Mouse (Mus musculus): Measurements from ENCODE around the gene Sirt3. TPM values are rescaled to one million over a fixed set of nuclear protein-coding genes. Genes with fewer than 3 reads are reported as not detected.

Gene Sirt3
- polyA plus RNA-seq, 1 experiment from 2014 or later: 46.8 TPM

DNA sequence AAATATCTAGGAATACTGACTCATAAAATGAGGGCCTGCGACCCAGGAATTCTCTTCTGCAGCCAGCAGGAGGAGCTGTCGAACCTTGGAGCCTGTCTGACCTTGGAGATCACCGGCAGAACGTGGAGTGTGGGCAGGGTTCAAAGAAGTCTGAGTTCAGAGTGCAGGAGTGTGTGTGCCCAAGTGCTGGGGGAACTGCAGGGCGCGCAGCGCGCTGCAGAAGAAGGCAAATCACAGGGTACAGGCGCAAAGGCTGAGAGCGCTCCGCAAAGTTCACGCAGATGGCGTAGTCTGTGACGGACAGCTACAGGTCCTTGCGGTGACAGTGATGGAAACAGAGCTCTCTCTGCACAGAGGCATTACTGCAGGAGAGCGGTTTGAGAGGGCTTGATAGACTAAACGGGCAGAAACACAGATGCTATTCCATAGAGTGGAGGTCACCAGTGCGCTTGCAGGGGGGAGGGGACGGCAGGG lies 26.6 kb upstream of the Sirt3 start:
- Histone ChIP-seq H3K9ac (peak overlapping the region; percentile 56), H3K4me1 (replicated peaks) (peaks cover 5% of the 10 kb centered on the region), H3K27me3 (peaks cover 1% of the 10 kb centered on the region; the same call in 1 of the 2 replicates), H3K4me3 (peak overlapping the region; percentile 36), H3K9me3 (no peaks in the 10 kb centered on the region), H3K27ac (replicated peaks) (no peak overlapping the region), H3K4me2 (peak overlapping the region; percentile 72), H3K36me3 (no peaks in the 10 kb centered on the region)
- 2% methylated on average over 19 of the region's 19 CpGs for WGBS
- ATAC-seq (ENCODE audit: low read depth): peak; percentile 60

DNA sequence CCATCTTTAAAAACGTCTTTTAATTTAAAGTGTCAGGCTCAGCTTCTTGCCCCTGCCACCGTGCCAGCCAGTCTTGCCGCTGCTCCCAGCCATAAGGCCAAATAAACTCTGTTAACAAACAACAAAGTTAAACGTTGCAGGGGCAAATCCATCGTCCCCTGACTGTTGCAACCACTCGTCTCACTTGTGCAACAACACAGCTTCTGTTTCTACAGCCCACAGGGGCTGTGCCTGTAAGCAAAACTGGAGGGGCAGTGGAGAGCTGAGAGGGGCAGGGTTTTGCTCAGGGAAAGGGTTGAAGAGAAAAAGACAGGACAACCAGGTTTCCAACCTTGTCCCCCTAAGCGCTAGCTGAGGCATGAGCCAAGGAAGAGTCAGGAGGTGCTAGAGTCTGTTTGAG lies 26.1 kb upstream of the Sirt3 start:
- ATAC-seq (ENCODE audit: low read depth): no peak
- 52% methylated on average over 7 of the region's 7 CpGs for WGBS

DNA sequence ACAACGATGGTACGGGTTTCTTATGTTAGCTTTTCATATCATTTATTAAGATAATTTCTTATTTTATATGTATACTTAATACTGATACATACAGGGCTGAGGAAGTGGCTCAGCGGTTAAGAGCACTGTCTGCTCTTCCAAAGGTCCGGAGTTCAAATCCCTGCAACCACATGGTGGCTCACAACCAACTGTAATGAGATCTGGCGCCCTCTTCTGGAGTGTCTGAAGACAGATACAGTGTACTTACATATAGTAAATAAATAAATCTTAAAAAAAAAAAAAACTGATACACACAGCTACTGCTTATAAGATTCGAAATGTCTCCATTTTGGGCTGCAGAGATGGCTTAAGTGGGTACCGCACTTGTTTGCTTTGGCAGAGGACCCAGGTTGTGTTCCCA lies 25.6 kb upstream of the Sirt3 start:
- ATAC-seq (ENCODE audit: low read depth): no peak
- no peak overlapping the region for H3K4me2 ChIP-seq
- H3K27ac ChIP-seq (replicated peaks): no peak overlapping the region
- H3K36me3 ChIP-seq: no peaks in the 10 kb centered on the region
- H3K9ac ChIP-seq: no peak overlapping the region
- H3K27me3 ChIP-seq: no peaks in the 10 kb centered on the region
- peaks cover 12% of the 10 kb centered on the region for H3K4me1 ChIP-seq (replicated peaks)
- 87% methylated on average over 7 of the region's 7 CpGs for WGBS
- H3K4me3 ChIP-seq: no peak overlapping the region
- no peaks in the 10 kb centered on the region for H3K9me3 ChIP-seq

More for the DNA sequence above, 26.1 kb upstream of the Sirt3 start:
- Histone ChIP-seq H3K4me1 (replicated peaks) (peaks cover 9% of the 10 kb centered on the region), H3K9ac (no peak overlapping the region), H3K27ac (replicated peaks) (no peak overlapping the region), H3K9me3 (no peaks in the 10 kb centered on the region), H3K4me3 (no peak overlapping the region), H3K36me3 (no peaks in the 10 kb centered on the region), H3K4me2 (no peak overlapping the region), H3K27me3 (no peaks in the 10 kb centered on the region)

DNA sequence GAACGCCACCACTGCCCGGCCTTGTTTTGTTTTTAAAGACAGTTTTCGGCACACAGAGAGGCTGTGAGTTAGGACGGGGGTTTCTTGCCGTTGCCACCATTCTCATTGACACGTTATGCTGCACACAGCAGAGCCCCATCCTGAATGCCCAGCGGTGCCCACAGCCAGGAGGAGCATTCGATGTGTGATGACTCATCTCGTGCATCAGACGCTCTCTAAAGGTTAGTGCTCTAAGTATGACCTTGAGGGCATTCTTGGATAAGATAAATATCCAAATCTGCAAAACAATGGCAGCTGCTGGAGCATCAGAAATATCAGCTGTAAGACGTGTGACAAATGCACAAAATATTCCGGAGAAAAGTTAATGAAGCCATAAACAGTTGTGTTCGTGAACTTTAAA lies 25.0 kb upstream of the Sirt3 start:
- WGBS: 83% methylated on average over 13 of the region's 13 CpGs
- no peak for ATAC-seq (ENCODE audit: low read depth)

DNA sequence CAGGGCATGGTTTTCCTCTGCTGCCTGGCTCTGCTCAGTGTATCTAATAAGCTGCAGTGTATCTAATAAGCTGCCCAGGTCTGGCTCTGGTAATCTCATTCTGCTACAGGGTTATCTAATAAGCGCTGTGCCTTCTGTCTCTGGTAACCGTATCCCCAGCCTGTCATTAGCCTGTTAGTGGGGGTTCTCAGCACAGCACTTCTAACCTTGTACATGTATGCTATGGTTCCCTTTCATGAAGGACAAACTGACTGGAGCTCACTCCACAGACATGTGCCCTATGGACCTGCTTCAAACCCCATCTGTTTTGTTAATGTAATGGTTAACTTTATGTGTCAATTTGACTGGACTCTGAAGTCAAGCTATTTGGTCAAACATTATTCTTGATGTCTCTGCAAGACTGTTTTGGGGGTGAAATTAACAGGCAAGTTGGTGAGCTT lies 23.6 kb upstream of the Sirt3 start:
- no peak for ATAC-seq (ENCODE audit: low read depth)
- H3K9ac ChIP-seq: no peak overlapping the region
- 90% methylated on average over 2 of the region's 2 CpGs for WGBS

More for the DNA sequence above, 25.0 kb upstream of the Sirt3 start:
- no peak overlapping the region for H3K4me2 ChIP-seq
- H3K4me1 ChIP-seq (replicated peaks): peaks cover 12% of the 10 kb centered on the region
- H3K4me3 ChIP-seq: no peak overlapping the region
- H3K27me3 ChIP-seq: no peaks in the 10 kb centered on the region
- H3K9ac ChIP-seq: no peak overlapping the region
- no peak overlapping the region for H3K27ac ChIP-seq (replicated peaks)
- no peaks in the 10 kb centered on the region for H3K9me3 ChIP-seq
- no peaks in the 10 kb centered on the region for H3K36me3 ChIP-seq

DNA sequence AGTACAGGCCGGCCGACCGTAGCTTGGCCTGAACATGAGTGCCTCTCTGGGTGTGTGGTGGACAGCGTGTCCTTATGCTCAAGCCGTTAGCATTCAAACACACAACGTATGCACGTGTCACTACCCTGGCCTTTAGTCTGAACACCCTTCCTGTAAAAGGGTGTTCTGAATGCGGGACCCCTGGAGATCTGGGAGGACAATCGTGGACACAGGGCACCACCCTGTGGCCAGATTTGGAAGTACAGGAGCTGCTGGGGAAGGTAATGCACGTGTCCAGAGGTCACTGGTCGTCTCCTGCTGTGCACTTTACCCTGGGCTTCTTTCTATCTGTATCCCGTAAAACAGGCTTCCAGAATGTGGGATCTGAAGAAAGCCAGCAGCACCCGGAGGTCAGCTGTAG lies 21.1 kb upstream of the Sirt3 start:
- peak overlapping the region; percentile 41 for H3K9ac ChIP-seq
- 24% methylated on average over 13 of the region's 13 CpGs for WGBS

More for the DNA sequence above, 23.6 kb upstream of the Sirt3 start:
- no peaks in the 10 kb centered on the region for H3K9me3 ChIP-seq
- no peak overlapping the region for H3K27ac ChIP-seq (replicated peaks)
- no peaks in the 10 kb centered on the region for H3K27me3 ChIP-seq
- H3K4me1 ChIP-seq (replicated peaks): peaks cover 12% of the 10 kb centered on the region
- H3K36me3 ChIP-seq: no peaks in the 10 kb centered on the region
- no peak overlapping the region for H3K4me3 ChIP-seq
- no peak overlapping the region for H3K4me2 ChIP-seq

DNA sequence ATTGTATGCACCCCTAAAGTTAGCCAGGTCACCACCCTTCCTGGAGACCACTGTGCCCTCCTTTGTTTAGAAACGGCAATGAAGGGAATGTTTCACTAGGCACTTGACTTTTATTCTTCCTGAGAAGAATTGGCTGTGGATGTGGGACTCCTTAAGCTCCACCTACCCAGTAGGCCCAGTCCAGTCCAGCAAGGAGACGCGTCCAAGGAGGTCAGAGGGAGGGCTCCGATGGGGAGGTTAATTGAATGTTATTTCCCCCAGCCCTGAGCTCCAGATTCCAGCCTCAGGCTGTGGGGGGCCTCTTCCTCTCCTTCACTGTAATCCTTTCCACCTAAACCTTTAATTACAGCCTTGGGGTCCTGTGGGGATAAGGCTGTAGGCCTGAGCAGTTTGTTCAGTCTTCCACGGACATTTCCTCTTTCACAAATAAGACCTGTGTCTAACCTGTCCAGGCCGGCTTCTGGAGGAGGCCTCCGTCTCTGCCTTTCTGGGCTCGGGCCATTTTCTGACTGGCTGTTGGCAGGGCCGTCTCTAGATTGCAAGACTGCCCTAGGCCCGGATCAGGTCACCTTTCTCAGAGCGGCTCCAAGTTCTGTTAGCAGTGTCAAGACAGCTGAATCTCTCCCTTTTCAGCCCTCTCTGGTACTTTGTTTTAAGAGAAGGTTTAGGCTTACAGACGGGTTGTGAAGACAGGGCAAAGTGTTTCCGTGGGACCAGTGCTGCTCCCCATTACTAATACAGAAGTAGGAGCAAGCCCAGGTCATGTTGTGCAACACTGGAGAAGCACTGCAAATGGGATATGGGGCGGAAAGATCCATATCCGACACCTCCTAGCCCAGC lies 20.1 kb upstream of the Sirt3 start:
- Histone ChIP-seq H3K4me2 (no peak overlapping the region), H3K27ac (replicated peaks) (no peak overlapping the region), H3K4me3 (no peak overlapping the region), H3K9me3 (no peaks in the 10 kb centered on the region), H3K36me3 (peaks cover 26% of the 10 kb centered on the region), H3K4me1 (replicated peaks) (peaks cover 7% of the 10 kb centered on the region; the same call in 1 of the 2 replicates), H3K27me3 (no peaks in the 10 kb centered on the region), H3K9ac (no peak overlapping the region)
- 83% methylated on average over 15 of the region's 15 CpGs for WGBS
- ATAC-seq (ENCODE audit: low read depth): no peak

More for the DNA sequence above, 21.1 kb upstream of the Sirt3 start:
- ATAC-seq (ENCODE audit: low read depth): peak; percentile 62
- H3K27me3 ChIP-seq: no peaks in the 10 kb centered on the region
- H3K4me1 ChIP-seq (replicated peaks): peaks cover 7% of the 10 kb centered on the region; the same call in 1 of the 2 replicates
- no peaks in the 10 kb centered on the region for H3K9me3 ChIP-seq
- H3K4me3 ChIP-seq: no peak overlapping the region
- H3K4me2 ChIP-seq: no peak overlapping the region
- H3K27ac ChIP-seq (replicated peaks): no peak overlapping the region
- peaks cover 16% of the 10 kb centered on the region for H3K36me3 ChIP-seq

DNA sequence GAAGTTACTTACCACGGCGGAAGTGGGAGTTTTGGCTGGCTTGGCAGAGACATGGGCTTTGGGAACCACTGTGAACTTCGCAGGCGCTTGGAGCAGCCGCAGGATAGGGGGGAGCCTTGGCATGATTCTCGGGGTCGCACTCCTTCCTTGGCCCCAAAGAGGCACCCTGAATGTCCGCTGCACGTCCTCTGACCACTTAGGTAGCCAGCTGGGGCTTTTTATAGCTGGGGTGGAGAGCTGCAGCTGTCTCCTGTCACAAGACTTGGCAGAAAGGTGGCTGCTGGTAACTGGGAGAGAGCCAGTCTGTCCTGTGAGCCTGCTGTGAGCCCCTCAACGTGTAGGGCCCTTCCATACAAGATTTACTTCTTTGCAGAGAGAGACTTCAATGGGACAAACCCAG lies 18.1 kb upstream of the Sirt3 start, which contains the start of gene Cox8b:
Cox8b (minus strand) TSS at position 227 of the 400 bp plus-strand sequence.
- Histone ChIP-seq H3K4me1 (replicated peaks) (peaks cover 7% of the 10 kb centered on the region; the same call in 1 of the 2 replicates), H3K9ac (no peak within 1 kb of the TSS), H3K36me3 (peaks cover 44% of the 10 kb centered on the region), H3K27ac (replicated peaks) (no peak within 1 kb of the TSS), H3K9me3 (no peaks in the 10 kb centered on the region), H3K27me3 (no peaks in the 10 kb centered on the region), H3K4me2 (no peak within 1 kb of the TSS), H3K4me3 (no peak within 1 kb of the TSS)
- no peak for ATAC-seq (ENCODE audit: low read depth)
- WGBS: 74% methylated on average over 10 of the region's 10 CpGs

DNA sequence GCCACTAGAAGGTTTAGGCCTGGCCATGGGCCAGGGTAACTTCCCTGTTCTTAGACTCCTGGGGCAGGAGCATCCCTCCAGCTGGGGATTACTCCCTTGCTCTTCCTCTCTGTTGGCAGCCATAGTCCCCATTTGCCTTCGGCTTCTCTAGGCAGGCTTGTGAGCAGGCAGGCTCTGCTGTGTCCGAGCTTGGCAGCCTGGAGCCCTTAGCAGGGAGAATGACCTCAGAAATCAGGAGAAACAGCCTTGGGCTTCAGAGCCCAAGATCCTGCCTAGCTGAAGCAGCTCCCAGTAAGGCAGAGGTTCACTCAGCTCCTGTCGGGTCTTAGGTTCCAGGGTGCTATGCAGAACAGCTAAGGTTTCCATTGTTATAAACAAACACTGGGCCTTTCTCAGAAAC lies 17.0 kb upstream of the Sirt3 start:
- no peak overlapping the region for H3K4me2 ChIP-seq
- no peak for ATAC-seq (ENCODE audit: low read depth)
- peaks cover 54% of the 10 kb centered on the region for H3K36me3 ChIP-seq
- no peak overlapping the region for H3K4me3 ChIP-seq
- 81% methylated on average over 3 of the region's 3 CpGs for WGBS
- H3K27ac ChIP-seq (replicated peaks): no peak overlapping the region
- no peak overlapping the region for H3K9ac ChIP-seq
- no peaks in the 10 kb centered on the region for H3K9me3 ChIP-seq
- H3K27me3 ChIP-seq: no peaks in the 10 kb centered on the region
- peaks cover 7% of the 10 kb centered on the region; the same call in 1 of the 2 replicates for H3K4me1 ChIP-seq (replicated peaks)

DNA sequence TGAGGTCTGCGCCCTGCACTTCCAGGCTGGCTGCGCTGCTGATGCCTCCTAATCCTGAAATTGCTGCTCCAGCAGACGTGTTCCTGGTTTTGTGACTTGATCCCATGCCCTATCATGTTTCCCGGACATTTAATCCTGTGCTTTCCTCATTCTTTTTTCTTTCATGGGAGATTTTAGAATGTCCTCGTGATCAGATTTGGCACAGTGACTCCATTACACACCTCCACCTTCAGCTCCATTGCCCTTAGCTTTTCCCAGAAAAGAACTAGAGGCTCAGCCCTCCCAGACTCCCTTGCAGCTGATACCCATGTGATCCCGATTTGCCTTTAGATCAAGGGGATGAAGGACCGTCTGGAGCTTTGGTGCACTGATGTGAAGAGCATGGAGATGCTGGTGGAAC lies 15.8 kb upstream of the Sirt3 start:
- 0 out of 2 replicates have a peak, but pooled peaks cover under 1% of the 10 kb centered on the region for H3K4me1 ChIP-seq (replicated peaks)
- WGBS: 92% methylated on average over 7 of the region's 7 CpGs
- H3K27me3 ChIP-seq: no peaks in the 10 kb centered on the region
- H3K4me2 ChIP-seq: no peak overlapping the region
- H3K9ac ChIP-seq: no peak overlapping the region
- H3K4me3 ChIP-seq: no peak overlapping the region
- ATAC-seq (ENCODE audit: low read depth): no peak
- H3K27ac ChIP-seq (replicated peaks): no peak overlapping the region
- H3K36me3 ChIP-seq: peaks cover 65% of the 10 kb centered on the region
- H3K9me3 ChIP-seq: no peaks in the 10 kb centered on the region

DNA sequence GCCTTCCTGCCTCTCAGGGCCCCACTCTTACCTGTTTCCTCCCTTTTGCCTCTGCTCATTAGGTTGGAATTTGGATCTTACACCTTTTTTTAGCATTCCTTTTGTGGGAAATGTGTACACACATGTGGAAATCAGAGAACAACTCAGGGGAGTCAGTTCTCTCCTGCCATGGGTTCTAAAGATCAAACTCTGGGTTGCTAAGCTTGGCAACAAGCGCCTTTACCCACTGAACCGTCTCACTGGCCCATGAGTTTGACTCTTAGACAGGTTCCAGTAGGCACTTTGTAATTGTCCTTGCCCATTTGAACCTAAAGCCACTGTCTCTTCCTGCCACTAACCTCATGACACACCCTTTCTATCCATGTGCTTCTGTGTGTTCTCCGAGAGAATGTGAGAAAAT lies 12.5 kb upstream of the Sirt3 start:
- Histone ChIP-seq H3K4me2 (no peak overlapping the region), H3K9me3 (no peaks in the 10 kb centered on the region), H3K27ac (replicated peaks) (no peak overlapping the region), H3K36me3 (peaks cover 82% of the 10 kb centered on the region), H3K4me3 (no peak overlapping the region), H3K4me1 (replicated peaks) (no peaks in the 10 kb centered on the region), H3K9ac (no peak overlapping the region), H3K27me3 (no peaks in the 10 kb centered on the region)
- no peak for ATAC-seq (ENCODE audit: low read depth)
- WGBS: 99% methylated on average over 3 of the region's 3 CpGs

DNA sequence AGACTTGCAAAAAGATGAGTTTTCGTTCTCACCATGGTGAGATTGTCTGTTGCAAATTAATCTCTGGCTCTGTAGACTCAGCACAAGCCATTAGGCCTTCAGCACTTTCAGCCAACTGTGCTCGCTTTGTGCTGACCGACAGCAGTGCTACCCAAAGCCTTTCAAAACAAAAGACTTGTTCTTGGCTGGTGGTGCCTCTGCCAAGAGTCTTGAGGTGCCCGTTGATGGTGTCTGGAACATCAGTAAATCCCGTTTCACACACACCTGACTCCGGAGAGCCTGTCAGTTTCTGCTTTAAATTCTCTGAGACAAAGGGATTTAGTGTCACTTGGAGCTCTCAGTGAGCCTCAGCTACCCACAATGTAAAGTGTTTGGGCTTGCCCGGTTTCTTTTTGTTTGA lies 11.9 kb upstream of the Sirt3 start:
- no peak overlapping the region for H3K27ac ChIP-seq (replicated peaks)
- H3K4me3 ChIP-seq: no peak overlapping the region
- H3K27me3 ChIP-seq: no peaks in the 10 kb centered on the region
- peaks cover 82% of the 10 kb centered on the region for H3K36me3 ChIP-seq
- no peaks in the 10 kb centered on the region for H3K9me3 ChIP-seq
- no peaks in the 10 kb centered on the region for H3K4me1 ChIP-seq (replicated peaks)
- H3K4me2 ChIP-seq: no peak overlapping the region
- ATAC-seq (ENCODE audit: low read depth): no peak
- 93% methylated on average over 7 of the region's 7 CpGs for WGBS
- H3K9ac ChIP-seq: no peak overlapping the region
